Mouse (Mus musculus) G1E (cell line): ENCODE data around the gene Atp2a1.

Experiments used
- GATA1 ChIP-seq: IDR thresholded peaks from 2 replicates; pipeline ENCODE4 v1.6.1; 2012; ENCODE audit warnings: borderline replicate concordance, low read length, inconsistent platforms, mixed read lengths
- GATA2 ChIP-seq: IDR thresholded peaks from 2 replicates; pipeline ENCODE4 v1.6.1; 2012; ENCODE audit warnings: low read depth, low read length, inconsistent platforms, borderline replicate concordance
- TAL1 ChIP-seq: conservative IDR thresholded peaks from 2 replicates; pipeline ENCODE4 v1.6.1; 2012; ENCODE audit warnings: low read depth, low read length, inconsistent platforms, mixed read lengths

DNA sequence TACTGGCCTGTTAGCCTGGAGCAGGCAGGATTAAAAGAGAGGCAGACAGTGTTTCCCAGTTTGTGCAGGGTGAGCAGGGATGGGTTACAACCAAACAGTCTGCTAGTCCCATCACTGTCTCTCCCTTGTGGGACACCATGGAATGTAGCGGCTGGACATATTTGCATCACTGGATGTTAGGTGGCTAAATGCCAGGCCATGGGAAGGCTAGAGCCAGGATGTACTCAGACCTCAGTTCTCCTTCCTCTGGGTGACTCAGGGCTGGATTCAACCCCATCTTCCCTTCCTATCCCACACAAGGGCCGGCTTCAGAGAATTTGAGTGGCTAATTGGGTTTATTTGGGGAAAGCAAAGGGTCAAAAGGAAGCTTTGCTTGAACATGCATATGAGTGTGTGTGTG is 54.2 kb downstream of the Atp2a1 start:
- TF ChIP-seq TAL1 (no peak), GATA1 (no peak), GATA2 (no peak)
